Mouse (Mus musculus) ES-Bruce4 (cell line): ENCODE measurements around the gene Wdr27.

Experiments used
- CTCF ChIP-seq: IDR thresholded peaks from one replicate; pipeline ENCODE4 v1.8.1; 2011; ENCODE audit warnings: low read depth, low read length
- EP300 ChIP-seq: IDR thresholded peaks from 2 replicates; pipeline ENCODE4 v1.6.1; 2011; ENCODE audit warnings: low read depth, low read length; ENCODE audit not compliant: insufficient read depth
- POLR2A ChIP-seq: IDR thresholded peaks from one replicate; pipeline ENCODE4 v1.8.1; 2011; ENCODE audit warnings: low read length; ENCODE audit not compliant: insufficient read depth

DNA sequence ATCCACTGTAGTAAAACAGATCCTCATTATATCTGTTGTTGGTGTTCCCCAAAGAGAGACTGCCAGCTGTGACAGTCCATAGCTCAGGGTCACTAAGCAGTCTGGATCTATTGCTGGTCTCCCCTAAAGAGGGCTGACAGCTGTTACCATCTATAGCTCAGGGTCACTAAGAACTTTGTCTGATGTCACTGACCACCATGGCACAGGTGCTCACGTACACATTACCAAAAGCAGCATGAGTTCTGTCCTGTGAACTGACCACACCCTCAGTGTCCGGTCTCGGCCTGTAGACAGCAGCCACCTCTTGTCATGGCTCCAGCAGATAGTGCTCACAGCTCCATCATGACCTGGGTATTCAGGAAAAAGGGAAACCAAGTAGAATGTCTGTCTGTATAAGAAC is 39.7 kb downstream of the Wdr27 start:
- TF ChIP-seq EP300, result no peak
- TF ChIP-seq POLR2A, result no peak
- TF ChIP-seq CTCF, result no peak
